Mouse (Mus musculus) hindlimb bud, embryonic 11.5 days (tissue): Measurements from ENCODE around the gene Nr3c2.

Experiments used
- DNase-seq: peaks from one replicate; pipeline ENCODE4 v3.0.0-alpha.2; 2012; ENCODE audit warnings: low read depth, low spot score; ENCODE audit errors: extremely low spot score

Gene Nr3c2

DNA sequence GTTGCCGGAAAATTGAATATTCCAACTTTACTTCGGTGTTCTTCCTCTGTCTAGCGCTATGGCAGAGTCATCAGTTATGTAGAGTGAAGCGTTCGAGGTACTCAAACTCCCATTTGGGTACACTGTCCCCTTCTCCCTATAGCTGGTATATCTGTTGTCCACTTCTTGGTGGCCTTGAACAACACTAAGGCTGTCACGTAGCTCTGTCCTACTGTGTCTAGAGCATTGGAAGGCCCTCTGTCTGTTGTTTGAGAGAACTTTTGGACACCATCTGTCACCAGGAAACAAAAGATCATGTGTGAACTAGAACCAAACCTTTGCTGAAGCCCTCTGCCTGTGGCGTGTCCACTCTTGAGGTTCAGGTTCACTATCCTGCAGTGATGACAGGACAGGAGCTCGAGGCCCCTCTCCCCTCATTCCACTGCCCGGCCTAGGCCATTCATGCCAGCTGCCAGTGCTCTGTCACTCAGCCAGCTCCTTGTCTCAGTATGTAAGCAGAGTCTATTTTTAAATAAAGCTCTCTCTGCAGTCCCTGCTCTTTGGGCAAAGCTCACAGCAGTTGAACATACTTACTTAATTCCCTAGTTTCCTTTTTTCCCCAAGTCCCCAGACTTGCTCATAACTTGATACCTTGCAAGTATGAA lies 72.6 kb downstream of the Nr3c2 start:
- no peak for DNase-seq

DNA sequence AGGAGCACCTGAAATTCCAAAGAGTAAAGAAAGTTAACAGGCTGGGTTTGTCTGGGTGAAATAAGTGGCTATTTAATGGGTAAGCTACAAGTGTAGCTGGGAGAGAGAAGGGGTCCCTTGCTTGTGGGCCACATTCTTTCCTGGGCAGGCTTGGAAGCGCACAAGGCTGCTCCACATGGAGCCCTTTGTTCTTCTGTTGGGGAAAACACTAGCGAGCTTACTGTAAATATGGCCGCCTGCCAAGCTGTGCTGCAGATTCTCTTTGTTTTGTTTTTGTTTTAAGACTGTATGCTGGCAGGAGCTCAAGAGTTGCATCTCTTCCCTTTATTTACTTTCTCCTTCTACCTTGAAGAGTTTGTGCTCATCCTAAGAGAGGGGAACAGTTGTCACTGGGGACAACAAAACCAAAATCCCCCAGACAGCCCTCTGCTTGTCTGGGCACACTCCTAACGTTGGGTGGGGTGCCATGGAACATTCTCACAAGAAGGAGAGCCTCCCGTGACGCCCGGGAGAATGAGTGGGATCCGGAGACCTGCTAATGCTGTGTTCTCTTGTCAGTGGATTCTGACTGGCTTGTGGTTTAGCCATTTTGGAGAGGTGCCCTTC lies 73.8 kb downstream of the Nr3c2 start:
- DNase-seq: no peak

DNA sequence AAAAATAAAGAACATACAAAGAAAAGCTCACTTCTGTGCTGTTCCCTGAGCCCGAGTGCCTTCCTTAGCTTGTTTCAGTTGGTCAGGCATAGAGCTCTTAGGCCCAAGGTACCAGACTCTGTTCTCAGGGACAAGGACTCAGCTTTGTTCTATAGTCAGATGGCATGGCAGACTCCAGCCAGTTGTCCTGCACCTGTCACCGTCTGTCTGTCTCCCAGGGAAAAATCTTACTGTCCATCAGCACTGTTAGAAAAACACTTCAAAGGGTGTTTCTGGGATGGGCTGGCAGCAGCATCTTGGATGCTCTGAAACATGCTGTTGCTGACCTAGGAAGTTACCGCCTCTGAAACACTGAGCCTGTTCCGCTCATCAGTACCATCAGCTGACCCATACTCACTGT lies 78.7 kb downstream of the Nr3c2 start:
- no peak for DNase-seq

DNA sequence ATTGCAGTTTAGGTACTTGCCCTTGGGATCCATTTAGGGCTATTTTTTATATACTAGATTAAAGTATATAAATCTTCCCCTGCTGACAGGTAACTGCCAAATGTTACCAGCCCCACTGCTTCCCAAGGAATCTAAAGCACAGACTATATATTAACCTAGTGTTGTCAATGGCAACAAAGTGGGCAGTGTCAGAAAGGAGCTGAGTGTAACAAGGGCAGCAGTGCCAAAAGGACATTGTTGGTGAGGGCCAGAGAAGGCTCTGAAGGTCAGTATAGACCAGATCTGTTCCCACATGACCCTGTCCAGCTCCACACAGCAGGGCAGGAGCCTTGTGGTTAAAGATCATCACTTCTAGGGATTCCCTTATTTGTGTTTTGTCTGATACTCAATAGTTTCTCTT lies 84.8 kb downstream of the Nr3c2 start:
- DNase-seq: no peak

DNA sequence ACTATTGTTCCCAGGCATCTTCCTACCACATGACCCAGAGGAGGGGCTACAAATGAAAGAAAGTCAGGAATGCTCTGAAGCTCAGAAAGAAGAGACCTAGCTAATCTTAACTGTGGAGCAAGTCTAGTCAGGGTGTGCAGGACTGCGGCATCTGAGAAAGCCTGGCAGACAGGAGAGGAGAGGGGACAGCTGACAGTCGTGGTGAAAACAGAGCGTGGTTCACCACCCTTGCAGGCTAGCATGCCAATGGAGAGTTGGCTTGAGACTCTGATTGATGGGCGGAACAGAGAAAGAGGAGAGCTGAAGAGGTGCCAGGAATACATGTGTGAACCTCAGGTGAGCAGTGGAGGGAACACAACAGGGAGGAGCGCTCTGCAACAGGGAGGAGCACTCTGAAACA lies 85.6 kb downstream of the Nr3c2 start:
- DNase-seq: no peak

DNA sequence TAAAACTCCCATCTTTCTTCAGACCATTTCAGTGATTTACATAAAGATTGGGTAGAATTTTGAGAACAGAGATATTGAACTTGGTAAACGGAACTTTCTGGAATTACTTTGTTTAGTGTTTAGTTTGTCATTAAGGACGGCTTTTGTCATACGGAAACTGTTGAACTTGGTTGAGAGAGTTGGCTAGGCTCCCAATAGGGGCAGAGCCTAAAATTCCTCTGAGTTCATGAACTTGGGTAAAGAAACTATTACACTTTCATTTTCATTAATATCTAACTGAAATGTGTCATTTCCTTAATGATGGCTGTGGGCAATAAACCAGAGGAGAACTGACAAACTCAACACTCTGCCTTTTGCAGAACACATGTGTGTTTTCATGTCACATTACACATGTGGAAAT lies 88.6 kb downstream of the Nr3c2 start:
- no peak for DNase-seq

DNA sequence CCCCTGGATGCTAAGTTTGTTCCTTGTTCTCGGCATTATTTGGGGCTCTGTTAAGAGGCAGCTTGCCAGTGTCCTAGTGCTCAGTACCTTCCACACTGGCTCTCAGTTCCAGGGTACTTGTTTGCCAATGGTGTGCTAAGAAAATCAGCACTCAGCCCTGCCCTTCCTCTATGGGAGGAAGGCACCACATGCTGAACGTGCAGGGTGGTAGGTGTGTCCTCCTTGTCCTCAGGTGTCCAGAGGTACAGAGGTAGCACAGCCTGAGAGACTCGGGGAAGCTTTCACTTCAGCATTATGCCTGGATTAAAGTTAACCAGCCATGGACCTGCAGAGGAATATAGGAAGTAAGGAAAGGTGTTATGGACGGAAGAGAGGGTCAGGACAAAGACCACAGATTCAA lies 99.0 kb downstream of the Nr3c2 start:
- DNase-seq: no peak

DNA sequence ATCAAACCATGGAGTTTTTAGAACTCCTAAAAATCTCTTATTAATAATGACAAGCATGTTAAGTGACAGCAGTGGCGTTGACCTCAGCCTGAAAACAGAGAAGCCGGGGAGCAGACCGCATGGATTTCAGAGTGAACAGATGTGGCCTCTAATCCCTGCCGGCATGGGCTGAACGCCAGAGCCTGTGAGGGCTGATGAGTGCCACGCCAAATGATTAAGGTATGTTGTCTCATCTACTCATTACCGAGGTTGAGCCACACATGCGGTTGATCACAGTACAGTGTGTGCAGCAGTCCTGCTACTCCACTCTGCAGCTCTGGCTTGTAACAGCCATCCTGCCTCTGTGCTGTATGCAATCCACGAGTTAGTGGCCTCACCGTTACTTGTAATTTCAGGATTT lies 110.2 kb downstream of the Nr3c2 start:
- no peak for DNase-seq

DNA sequence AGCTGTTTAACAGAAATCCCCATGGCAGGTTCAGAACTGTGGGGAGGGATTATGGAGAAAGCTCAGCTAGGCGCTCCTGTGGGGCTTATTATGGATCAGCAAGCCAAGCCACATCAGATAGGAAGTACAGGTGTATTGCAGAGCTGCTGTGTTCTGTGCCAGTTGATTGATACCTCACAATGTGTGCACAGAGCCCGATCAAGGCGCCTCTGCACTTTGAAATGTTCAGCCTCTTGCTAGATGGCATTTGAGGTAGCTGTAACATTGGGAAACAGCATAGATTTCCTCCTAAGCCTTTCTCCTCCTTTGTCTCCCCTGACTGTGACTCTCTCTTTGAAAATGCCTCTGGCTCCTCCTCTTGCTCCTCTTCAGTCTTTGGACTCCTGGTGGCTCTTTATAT lies 112.7 kb downstream of the Nr3c2 start:
- no peak for DNase-seq

DNA sequence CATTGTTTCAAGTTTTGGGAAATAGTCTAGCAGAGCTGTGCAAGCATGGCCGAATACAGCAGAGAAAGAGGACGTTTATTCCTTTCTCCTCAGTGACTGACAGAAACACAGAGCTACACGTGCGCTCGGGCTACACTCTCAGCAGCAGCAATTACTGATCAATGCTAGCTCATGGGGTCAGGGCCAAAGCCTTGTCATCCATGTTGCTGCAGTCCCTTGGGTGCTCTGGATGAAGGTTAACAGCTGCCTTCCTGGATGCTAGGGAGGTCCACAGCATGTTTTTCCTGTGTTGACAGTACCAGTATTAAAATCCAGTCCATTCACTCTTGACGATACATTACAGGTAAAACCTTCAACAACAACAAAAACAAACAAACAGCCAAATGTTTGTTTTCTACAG lies 113.4 kb downstream of the Nr3c2 start:
- DNase-seq: no peak

DNA sequence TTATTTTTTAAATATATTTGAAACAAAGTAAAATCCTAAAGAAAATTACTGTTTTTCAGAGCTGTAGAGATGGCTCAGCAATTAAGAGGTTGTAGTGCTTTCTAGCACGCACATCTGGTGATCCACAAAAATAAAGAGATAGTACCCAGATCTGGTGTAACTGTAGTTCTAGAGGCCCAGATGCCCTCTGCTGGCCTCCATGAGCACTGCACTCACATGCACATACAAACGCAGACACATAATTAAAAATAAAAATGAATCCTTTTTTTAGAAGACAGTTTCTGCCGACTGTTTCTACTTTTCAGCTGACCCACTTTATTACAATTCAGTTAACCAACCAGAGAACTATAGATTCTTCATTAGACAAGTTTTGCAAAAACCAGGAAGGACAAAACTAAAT lies 117.5 kb downstream of the Nr3c2 start:
- no peak for DNase-seq

DNA sequence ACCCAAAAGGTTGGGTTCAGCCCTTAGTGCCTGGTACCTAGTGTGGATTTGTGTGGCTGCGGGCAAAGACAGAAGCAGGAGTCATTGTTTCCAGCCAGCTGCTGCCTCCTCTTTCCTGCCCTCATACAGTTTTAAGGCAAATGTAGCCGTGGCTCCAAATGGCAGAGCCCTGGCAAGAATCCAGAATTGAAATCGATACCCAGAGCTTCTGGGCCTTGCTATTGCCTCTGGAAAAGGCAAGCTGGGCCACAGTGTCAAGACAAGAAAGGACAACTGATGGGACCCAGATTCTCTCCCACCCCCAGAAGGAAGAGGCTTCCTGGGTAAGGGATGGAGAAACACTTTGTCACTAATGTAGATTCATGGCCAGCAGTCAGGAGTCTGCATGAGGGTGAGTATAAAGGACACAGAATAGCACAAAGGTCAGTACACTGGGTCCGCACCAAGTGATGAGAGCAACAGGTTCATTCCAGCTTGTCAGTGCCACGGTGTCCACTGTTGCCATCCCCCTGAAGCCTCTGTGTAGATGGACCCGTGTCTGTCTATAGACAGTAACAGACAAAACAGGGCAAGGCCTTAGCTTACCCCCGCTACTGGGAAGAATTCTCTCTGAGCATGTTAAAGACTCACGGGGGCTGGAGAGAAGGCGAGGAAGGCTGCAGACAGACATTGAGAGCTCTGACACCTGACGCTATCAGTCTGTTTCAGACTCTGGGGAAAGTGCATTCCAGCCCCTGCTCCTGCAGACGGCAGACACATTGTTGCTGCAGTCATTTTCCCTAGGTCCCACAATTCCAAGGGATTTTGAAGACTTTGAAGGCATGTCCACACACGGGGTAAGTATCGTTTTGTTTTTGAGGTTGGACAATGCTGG lies 124.8 kb downstream of the Nr3c2 start:
- DNase-seq: no peak

DNA sequence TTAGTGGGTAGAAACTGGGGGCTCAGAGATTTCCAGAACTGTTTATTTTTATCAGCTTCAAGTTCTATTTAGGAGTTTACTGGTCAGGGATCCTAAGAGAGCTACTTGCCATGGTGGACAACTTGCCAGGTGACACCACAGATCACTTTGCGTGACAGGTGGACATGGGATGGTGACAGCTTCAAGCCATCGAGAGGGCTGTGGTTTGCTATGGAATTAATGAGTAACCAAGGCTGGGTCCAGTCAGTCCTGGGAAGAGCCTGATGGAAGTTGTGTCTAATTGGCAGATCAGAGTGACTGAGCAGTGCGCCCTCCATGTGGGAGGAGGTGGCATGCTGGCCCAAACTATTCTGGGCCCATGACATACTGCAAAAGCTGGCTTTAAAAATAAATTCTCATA lies 132.0 kb downstream of the Nr3c2 start:
- no peak for DNase-seq

DNA sequence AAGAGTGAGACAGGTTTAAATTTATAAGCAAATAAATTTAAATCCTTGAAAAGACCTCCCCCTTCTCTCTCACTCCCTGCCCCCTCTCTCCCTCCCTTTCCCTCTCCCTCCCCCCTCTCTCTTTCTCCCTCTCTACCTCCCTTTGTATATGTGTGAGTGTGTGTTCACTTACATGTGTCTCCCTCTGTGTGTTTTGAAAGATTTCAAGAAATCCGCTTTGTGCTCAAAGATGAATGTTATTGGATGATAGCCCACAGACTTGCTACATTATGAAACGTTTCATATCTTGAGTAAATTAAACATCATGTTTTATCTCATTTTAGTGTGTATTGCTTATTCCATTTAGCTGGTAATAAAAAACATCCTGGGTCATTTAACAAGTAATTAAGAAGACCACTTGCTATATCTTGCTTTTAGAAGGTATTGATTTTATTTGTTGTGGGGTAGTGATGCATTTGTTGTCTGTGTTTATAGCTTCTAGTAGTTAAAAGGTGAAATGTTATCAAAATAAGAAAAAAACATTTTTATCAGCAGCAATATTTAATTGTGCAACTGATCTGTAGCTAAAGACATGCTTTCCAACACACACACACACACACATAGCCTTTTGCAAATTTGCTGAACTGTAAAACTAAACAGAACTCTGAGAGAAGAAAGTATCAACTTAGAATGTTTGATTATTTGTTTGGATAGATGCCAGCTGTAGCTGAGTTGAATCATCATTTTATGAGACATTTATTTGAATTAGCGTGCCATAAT lies 134.6 kb downstream of the Nr3c2 start:
- DNase-seq: no peak

DNA sequence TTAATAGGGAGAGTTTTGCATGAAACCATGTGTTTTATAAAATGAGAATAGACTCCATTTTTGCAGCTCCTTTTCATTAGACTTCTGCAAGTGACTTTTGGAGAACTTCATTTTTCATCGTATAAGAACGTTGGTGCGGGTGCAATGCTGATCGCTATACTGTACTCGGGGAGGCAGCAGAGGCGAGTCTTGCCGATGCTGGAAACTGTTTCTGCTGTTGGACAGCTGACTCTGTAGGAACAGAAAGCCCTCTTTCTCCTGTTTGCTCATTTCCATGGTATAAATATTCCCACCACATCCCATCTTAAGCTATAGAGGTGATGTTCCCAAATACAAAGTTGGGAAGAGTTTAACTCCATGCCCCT lies 135.2 kb downstream of the Nr3c2 start:
- no peak for DNase-seq

DNA sequence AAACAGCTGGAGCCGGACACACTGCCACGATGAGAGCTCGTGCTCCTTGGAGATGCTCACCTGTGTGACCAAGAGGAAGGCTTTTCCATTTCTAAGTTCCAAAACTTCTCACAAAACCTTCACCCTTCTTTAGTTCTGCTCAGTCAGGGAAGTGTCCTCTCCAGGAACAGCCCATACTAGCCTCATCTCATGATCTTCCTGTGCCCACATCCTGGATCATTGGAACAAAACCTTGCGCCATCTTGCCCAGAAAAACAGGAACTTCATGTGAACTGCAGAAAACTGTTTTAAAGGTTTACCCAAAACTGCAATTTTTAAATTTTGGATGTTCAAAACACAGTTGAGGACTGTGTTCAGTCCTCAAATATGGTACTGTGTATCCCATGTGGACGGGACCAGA lies 142.0 kb downstream of the Nr3c2 start:
- DNase-seq: no peak

DNA sequence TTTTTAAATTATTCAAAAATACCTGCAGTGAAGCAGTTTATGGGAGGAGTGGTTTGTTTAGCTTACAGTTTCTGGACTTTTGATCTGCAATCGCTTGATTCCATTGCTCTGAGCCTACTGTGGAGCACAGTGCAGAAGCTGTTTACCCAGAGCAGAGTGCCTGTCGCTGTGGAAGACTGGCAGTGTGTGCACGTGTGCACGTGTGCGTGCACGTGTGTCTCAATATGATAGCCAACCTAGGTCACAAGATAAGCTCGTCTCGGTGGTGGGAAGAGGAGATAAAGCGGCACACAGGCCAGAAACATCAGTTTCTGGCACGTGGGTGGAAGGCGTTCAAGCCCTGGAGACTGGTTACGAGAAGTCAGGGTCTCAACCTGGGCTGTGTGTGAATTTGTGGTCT lies 145.6 kb downstream of the Nr3c2 start:
- DNase-seq: no peak

DNA sequence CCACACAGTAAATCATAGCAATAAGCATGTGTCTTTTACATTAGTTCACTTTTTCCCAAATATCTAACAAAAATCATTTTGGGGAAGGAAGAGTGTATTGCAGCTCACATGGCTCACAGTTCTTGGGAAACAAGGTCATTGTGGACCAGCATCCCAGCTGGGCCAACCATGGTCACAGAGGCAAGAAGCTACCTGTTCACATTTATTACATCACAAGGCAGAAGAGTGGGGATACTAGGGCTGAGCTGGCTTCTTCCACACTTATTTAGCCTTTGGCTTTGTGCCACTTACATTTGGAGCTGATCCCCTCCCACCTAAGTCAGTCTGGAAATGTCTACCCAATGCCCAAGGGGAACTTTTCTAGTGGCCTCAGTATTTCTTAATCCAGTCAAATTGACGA lies 146.5 kb downstream of the Nr3c2 start:
- no peak for DNase-seq

DNA sequence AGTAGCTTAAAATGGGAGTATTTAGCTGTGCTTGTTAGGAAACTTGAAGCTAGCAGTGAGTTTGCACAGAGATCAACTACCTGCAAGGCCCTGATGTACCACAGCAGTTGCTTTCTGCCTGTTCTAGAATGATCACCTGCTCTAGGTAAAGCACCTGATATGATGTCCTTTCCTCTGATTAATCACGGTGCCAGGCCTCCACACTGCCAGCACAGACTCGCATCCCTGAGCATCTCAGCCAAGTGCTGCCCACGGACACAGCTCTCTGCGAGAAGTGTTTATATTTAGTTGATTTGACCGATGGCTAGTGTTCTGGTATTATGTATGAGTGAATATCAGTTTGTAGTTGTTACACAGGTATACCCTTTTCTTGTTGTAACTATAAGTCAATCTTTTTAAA lies 147.0 kb downstream of the Nr3c2 start:
- no peak for DNase-seq

DNA sequence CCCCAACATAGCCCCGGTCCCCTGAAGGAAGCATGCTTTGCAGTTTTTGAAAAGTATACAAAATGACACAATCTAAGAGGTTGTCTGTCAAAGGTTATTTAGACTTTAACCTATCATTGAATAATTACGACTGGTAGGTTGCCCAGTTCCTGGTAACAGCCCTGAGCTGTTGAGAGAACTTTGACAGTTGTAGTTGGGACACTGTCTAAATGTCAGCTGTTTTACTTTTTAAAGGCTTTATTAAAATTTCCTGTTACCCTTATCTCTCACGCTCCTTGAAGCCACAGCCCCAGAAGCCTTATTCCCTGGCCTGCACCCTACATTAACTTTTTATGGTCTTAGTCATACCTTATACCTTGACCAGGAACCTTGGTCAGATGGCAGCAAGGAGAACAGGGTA lies 147.5 kb downstream of the Nr3c2 start:
- DNase-seq: no peak

DNA sequence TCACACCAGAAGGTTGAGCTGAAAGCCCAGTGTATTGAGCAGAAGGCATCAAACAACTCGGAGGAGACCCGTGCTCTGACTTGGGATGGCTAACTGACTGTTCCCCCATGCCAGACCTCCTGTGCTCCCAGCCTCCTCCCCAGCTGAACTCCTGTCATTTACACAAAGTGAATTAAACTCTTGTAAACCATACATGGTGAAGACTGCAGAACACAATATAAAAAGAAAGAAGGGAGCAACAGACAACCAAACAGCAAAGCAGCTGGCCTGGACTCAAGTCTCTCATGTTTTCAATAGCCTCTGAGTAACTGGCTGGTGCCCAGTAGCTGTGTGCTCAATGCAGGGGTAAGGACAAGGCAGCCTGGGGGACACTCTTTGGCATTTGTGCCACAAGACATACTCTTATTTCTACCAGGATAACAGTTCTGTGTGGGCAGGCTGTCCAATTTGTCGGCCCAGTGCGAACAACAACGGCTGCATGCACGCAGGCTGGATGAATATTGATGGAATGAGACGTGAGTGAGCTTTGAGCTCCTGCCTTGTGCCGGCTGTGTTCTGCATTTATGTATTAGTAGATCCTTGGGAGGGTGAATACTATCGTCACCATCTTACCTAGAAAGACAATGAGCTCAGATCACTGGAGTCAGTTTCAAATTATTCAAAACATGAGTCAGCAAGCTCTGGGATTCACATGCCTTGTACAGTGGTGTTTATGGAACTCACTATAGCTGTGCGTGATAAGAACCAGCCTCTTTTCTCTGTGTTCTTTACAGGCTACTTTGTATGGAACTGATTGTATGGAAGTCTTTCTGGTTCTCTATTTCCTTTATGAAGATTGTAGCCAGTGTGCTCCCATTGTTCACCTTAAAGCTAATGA lies 152.4 kb downstream of the Nr3c2 start:
- no peak for DNase-seq
